Mouse (Mus musculus): ENCODE data around the gene Tnrc6a.
"Not testable (repeated sequence)": the region's sequence is repeated elsewhere in the genome, so short reads cannot be mapped to it uniquely, and the experiment has no call there.

The Tnrc6a gene

DNA sequence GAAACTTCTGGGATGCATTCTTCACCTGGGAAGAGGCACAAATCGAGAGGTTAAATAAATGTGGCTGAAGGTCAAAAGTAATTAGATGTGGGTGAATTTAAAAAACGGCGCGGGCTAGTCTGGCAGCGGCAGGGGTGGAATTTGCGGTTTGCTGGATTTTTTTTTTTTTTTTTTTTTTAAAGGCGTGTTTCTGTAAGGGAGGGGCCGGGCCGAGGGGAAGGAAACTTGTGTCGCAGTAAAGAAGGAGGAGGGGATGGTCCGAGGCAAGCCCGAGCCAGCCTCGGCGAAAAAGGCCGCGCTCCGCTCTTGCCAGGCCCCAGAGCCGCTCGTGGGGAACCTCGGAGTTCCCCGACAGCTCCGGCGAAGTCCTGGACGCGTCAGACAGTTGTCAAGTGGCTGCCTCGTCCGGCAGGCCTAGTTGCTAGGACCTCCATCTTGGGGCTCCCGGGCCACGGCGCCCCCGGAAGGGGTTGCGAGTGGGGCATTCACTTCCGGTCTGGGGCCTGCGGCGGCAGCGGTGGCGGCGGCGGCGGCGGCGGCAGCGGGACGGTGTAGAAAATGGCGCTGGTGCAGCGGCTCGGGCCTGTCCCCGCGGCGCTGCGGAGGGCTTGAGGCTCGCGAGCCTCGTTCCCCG lies at the start of gene Tnrc6a:
TSS of gene Tnrc6a (plus strand) at position 221 of the 634 bp plus-strand sequence.
- DNase-seq, result peak; percentile 95

DNA sequence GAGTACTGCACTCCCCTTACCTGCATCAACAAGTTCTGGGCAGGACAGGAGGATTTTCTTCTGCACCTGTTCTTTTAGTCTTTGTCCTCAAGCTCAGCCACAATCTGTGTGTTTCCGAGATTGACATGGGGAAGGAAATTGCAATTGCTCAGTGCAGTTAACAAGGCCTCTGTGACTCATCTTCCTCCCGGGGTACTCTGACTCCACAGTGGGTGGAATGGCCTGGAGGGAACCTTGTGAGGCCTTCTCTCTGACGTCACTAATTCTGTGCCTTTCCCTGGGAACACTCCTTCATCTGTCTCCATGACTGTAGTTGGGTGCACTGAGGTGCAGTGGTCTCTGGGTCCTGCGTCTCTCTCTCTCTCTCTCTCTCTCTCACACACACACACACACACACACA lies 41.4 kb upstream of the Tnrc6a start:
- no peak for DNase-seq

DNA sequence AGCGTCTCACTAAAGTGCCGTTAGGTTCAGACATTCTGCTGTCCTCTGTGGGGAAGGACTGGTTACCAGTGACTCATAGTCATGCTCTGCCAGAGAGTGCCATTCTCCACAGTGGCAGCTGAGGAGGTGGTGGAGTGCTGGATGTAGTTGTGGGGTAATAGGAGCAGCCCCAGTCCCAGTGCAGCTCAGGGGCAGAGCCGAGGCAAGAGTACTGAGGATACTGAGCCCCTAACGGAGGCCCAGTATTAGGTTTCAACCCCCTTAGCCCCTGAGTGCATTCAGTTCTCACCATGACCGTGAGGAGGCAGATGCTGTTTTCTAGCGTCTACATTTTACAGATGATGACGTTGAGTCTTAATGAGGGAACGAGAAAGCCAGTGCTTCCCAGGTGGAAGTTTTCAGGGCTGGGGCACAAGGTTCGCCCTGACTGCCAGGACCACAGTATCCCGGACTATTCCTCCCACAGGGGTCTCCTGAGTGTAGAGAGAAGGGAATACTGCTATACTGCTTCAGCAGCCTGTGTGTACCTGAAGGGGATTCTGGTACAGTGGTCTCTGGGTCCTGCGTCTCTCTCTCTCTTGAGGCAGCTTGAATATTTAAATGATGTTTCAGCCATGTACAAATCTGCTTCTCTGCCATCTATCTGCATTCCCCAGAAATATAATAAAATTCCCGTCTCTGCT lies 40.1 kb upstream of the Tnrc6a start:
- DNase-seq, result no peak

DNA sequence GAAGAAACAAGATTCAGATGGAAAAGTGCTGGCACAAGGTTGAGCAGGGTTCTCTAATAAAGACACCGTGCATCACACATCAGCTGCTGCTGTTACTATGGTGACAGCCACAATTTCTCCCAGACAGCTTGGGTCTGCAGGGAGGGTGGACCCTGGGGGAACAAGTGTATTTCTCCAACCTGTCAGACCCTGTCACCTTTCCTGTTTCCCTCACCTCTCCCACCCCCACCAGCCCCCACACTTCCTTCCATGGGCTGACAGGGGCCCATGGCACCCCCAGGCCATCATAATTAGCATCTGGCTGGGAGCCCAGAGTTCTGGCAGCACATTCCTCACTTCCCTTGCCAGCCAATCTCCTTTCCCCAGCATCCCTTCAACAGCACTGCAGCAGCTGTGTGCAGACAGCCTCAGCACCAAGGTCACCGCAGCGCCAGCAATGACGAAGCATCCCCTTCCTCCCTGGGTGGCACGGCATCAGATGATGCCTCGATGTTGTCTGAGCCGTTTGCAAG lies 39.4 kb upstream of the Tnrc6a start:
- DNase-seq, result peak; percentile 86

DNA sequence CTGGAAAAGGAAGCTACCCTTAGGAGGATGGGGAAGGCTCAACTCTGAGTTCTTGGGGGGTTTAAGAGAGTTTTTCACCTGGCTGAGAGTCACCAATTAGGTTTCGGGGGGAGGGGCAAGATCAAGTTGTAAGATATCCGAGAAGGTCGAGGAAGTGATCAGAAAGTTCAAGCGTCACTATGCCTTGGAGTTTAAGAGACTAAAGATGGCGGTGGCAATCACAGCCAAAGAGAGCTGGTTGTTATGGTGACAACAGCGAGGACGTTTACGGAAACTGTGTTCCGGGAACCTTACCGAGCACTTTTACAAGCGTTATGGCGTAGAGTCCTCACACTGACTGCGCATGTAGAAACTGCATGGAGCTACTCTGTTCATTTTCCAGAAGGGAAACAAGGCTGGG lies 39.0 kb upstream of the Tnrc6a start:
- peak; percentile 25 for DNase-seq

DNA sequence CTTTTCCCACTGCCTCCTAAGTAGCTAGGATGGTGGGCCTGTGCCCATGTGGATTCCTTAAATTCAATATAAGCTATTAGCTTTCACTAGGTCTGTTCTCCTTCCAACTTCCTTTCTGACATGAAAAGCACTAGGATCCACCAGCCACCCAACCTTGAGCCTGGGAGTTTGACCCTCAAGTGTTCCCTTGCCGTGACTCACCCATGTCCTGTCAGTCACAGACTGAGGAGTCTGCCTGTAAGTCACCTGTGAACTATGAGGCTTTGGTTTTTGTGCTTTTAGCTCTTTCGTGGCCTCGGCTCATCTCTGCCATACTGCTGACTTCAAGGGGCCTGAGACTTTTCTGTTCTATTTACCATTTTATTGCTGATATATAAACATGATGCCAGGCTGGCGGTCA lies 34.8 kb upstream of the Tnrc6a start:
- no peak for DNase-seq

DNA sequence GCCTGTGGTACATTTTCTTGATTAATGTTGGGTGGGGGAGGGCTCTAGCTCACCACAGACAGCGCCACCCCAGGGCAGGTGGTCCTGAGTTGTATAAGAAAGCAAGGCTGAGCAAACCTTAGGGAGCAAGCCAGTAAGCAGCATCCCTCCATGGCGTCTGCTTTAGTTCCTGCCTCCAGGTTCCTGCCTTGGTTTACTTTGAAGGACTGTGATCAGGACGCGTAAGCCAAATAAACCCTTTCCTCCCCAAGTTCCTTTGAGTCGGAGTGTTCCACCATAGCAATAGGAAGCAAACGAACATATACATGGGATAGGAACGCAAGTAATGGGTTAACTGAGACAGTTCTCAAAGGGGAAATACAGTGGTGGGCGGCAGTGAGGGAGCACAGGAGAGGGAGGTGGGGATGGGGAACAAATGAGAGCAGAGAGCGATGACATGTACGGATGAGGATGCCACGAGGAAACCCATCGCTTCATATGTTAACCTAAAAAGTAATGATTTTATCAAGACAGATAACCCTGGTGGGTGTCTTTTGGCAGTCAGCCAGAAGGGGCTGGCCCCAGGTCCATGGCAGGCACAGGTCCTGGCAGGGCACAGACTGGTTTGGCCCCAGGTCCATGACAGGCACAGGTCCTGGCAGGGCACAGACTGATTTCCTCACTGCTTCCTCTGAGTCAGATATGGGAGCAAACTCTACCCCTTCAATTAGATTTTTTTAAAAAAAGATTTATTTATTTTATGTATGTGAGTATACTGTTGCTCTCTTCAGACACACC lies 27.2 kb upstream of the Tnrc6a start:
- DNase-seq, result peak; percentile 17

DNA sequence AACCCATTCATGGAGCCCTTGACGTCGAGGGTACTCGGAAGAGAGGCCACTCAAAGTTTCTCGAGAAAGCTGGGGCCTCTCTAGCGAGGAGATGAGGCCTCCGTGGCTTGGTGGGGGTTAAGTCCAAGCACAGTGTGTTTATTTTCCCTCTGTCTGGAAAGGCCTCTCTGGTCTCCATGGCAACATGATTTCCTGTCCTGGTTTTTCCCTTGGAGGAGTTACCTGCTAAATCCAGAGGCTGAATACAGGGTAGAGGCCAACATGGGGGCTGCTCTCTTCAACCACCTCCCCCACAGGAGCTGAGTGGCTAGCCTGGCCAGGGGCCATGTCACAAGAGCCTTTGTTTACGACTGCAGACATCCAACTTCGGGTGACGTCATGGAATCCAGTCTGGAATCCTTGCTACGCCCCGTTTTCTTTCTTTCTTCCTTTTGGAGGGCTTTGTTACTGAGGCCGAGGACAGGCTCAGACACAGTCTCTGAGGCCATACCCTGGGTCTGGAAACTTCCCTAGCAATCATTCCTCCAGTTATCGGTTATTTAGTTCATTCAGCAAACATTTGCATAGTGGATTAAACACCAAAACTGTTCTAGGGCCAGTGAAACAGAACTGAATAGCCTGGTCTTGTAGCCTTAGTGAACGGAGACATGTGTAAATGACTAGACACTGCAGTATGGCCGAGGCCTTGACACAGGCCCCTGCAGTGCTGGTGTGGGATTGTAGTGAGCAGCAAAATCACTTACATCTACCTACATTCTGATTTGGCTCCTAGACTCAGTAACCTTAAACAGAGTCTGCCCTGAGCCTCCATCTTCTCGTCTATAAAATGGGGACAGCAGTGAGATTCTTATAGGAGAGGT lies 25.6 kb upstream of the Tnrc6a start:
- peak; percentile 86 for DNase-seq

DNA sequence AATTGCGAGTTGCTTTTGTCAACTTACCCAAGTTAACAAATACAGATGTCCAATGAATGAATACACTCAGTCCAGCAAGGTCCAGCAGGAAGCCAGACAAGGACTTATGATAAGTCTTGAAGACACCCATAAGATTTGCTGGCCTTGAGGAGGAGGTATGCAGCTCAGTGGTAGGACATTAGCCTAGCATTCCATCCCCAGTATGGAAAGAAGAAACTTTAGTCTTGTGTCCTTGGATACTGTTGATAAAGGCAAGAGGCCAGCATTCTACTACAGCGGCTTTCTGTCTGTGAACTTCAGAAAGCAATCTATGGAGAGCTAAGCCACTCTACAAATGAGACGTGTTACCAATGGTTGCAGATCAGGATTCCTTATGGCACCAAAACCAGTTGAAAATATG lies 22.4 kb upstream of the Tnrc6a start:
- DNase-seq, result no peak

DNA sequence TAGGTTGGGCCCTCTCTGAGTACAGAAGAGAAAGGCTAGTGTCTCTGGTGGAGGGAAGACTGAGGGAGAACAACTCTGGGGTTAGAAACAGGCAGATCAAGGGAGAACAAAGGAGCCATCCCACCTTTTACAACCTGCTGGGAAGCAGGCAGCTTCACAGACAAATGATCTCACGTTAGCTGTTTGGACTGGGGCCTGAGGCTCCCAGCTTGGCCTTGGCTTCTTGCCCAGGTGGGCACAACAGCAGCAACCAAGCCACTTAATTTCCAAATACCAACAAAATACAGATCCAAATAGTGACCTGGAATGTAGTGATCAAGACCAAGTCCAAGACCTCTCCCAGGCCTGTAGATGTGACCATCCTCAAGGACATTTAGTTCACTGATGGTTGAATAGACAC lies 18.3 kb upstream of the Tnrc6a start:
- not testable (repeated sequence) for DNase-seq

DNA sequence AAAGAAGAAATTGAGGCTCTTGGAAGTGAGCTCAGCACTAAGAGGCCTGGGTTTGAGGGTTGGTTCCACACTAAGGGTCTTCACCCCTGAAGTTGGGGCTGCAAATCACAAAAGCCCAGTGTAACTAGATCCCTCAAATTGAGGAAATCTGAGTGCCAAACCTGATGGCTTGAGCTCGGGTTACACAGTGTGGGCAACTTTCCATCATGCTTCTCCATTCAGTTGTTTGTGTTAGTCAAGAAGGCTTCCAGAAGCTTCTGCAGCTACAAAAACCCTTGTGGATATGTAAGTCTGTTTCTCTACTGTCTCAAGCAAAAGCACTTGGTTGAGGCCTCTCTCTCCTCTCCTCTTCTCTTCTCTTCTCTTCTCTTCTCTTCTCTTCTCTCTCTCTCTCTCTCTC lies 17.8 kb upstream of the Tnrc6a start:
- no peak for DNase-seq

DNA sequence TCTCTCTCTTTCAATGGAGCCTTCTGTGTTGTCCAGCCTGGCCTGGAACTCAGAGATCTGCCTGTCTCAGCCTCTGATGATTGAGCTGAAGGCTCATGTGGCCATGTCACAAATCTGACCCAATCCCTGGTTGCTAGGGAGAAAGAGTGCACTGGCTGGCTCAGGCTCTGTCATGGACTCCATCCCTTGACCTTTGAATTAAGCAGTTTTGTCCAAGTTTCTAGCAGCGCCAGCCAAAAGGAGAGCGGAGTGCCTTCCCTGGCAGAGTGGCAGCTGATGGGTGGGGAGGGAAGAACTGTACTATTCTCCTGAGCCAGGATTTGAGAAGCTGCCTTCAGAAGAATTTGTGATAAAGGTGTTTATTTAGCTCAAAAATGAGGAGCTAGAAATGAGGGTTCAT lies 17.4 kb upstream of the Tnrc6a start:
- no peak for DNase-seq

DNA sequence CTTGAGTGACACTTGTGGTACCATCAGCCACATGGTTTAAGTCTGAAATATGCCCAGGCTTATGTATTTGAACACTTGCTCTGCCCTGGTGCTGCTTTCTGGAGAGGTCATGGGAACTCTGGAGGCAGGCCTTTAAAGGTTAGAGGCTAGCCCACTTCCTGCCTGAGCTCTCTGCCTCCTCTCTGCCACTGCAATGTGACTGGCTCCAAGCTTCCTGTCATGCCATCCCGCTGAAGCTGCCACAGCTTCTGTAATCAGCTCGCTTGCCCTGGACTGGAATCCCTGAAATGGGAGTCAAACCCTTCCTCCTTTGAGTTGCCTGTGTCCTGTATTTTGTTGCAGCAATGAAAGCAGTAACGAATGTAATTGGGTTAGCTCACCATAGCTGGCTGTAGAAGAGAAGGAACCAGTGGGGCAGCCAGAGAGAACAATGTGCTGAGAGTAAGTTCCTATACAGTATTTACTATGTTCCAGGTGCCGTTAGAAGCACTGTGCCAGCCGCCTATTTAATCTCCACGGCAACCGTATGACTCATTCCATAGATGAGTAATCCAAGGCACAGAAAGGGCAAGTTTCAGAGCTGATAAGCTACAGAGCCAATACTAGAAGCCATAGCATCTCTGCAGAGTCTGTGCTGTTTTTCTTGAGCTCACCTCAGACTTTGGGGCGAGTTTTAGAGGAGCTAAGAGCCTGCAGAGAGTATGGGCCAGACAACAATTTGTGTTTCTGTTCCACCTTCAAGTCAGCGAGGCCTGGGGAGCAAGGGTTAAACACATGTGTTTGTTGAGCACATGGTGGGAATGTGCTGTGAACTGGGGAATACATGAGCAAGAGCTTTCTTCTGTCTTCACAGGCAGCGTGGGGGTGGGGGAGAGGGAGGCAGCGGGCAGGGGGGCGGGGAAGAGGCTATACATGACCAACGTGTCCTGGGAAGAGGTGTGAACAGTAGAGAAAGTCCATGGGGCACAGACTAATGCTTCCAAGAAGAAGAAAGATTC lies 15.3 kb upstream of the Tnrc6a start:
- no peak for DNase-seq

DNA sequence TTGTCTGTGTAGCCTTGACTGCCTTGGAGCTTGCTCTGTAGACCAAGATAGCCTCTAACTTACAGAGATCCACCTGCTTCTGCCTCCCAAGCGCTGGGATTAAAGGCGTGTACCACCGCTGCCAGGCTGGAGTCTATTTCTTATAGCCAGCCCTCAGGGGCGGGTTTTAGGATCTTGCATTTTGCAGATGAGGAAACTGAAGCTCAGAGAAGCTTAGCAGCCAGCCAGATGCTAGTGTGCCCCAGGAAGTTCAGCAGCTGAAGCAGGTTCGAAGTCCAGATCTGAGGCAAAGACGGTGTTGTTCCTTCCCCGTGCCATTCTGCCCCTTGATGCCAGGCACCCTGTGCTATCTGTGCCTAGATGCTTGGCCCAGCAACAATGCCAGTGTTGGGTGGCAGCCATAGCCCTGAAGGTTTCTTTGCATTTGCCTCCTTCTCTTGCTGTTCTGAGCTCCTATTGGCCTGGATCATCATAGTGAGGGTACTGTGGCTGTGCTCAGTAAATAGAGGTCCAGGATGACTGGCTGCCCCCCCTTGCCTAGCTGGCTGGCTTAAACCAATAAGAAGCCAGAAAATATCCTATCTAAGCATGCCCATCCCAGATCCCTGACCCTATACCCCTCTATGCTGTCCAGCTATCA lies 14.2 kb upstream of the Tnrc6a start:
- no peak for DNase-seq

DNA sequence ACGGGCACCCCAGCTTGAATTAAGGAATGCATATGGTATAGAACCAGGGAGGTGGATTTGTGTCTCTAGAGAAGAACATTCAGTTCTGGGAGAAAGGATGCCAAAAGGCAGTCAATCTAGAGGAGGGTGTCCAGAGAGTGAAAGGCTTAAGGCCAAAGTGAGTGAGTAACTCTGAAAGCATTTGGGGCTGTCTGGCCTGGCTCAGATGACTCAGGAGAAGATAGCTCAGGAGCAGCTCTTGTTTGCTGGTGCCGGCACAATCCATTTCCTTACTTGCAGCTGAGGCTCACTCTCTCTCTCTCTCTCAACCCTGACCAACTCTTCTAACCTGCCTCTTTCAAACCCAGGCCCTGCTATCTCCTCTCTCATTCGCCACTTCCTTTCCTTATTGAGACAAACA lies 13.6 kb upstream of the Tnrc6a start:
- DNase-seq, result no peak

DNA sequence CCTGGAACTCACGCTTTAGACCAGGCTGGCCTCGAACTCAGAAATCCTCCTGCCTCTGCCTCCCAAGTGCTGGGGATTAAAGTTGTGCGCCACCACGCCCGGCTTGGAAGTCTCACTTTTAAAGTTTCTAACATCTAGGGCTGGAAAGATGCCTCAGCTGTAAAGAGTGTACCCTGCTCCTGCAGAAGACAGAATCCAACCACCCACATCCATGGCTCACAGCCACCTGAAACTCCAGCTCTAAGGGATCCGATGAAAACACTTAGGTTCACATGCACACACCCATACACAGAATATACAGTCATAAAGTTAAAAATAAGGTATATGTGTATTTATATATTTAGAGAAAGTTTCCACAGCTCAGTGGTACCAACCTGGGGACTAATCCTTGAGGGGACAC lies 10.1 kb upstream of the Tnrc6a start:
- DNase-seq, result no peak

DNA sequence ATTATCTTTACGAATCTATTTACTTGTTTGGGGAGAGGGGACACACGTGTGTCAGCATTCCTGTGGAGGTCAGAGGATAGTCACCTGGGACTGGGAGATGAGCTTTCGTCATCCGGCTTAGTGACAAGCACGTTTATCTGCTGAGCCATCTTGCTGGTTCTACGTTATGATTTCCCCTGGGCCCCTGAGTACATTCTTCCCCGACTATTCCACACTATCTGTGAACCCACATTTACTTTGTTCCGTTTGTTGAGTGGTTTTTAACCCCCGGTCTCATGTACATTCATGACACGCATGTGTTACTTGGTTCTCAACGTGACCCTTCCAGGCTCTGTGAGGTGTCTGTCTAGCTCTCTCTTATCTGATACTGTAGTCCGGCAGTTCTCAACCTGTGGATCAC lies 6.9 kb upstream of the Tnrc6a start:
- no peak for DNase-seq

DNA sequence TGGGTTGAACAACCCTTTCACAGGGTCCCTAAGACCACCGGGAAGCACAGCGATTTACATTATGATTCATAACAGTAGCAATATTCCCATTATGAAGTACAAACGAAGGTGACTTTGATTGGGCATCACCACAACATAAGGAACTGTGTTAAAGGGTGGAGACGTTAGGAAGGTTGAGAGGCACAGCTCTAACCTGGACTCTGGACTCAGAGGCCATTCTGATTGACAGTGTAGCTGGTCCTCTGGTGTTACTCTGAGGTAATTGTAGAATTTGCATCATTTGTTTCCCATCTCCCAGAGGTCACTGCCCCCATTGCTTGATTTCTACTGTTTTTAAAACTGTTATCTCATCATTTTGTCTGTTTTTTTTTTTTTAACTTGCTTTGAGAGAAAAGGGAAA lies 6.5 kb upstream of the Tnrc6a start:
- no peak for DNase-seq

DNA sequence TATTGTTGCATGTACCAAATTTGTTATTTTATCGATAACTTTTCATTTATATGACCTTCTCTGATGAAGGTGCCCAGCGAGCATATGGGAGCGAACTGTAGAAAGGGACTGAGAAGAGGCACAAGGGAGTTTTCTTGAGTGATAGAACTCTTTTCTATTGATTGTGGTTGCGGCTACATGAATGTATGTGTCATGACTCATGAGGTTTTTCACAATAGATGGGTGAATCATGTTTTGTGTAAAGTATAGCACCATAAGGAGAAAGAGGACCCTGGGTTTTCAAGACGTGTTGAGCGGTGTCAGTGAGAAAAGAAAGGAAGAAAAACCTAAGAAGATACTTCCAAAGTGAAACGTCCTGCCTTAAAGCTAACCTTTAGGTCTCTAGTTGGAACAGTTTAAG lies 3.2 kb upstream of the Tnrc6a start:
- no peak for DNase-seq

DNA sequence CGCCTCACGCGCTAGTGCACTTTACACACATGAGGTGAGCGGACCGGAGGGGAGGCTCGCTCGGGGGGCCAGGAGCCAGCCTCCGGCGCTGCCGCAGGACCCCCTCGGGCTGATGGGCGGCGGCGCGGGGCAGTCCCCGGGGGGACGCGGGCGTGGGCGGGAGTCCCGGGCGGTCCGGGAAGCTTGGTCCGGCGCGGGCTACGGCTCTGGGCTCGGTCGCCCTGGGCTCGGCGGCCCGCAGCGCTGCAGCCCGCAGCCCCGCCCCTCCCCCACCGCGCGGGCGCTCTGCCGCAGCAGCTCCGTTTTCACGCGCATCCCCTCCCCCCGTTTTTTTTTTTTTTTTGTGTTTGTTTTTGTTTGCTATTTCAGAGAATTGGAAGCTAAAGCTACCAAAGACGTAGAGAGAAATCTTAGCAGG lies 623 bp downstream of the Tnrc6a start:
- DNase-seq, result no peak

DNA sequence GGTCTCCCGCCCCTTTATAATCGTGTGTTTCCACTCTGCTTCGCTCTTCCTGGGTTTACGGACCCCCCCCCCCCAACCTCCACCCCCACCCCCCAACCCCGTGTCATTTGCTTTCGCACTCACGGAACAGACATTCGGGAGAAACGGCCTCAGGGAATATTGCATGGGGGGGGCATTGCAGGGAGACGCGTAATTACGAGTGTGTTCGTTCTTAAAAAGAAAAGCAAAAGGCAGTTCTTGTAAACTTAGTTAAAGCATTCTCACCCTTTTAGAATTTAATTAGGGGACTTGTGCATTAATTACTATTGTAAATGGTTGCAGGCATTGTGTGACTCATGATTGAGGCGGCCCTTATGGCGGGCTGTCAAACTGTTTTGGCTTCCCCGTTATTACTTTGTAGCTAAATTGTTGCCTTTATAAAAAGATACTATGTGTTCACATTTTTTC lies 1.1 kb downstream of the Tnrc6a start:
- peak; percentile 51 for DNase-seq

Measured in kidney, postnatal 14 days (tissue).